Mouse (Mus musculus): ENCODE data around the gene Bdh1.

- no peak for TF ChIP-seq CTCF (IDR thresholded peaks at IDR 0.05; ENCODE audit: low read depth)
- no peak for TF ChIP-seq EP300 (IDR thresholded peaks at IDR 0.05; ENCODE audit: low read depth)
Observed at GRCm38 (mm10) chr16:31428675-31429470, 6.8 kb downstream of the Bdh1 start.

All from heart, postnatal 0 days (tissue).